Mouse (Mus musculus) thymus, postnatal 14 days (tissue): ENCODE data around the gene Neurog2.

ENCODE experiments used
- DNase-seq: peaks from one replicate; pipeline ENCODE4 v3.0.0; 2021

Gene Neurog2

GRCm38 (mm10) chr3:127633080-127634032 lies at the start of gene Neurog2:
Gene Neurog2, plus strand, starts transcription at chr3:127633135.
- peak; percentile 17 for DNase-seq

DNA sequence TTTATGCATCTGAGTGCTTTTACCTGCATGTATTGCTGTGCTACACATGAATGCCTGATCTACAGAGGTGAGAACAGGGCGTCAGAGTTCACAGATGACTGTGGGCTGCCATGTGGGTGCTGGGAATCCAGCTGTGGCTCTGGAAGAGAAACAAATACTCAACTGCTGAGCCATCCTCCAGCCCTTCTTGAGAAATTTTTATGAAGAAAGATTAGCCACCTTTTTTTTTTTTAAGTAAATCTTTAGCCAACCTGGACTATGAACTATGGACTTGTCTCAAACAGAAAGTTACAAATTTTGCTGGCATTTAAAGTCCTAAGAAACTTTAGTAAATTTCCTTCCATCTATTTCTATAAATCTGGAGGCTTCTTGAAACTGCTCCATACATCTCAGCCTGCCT lies 35.8 kb upstream of the Neurog2 start:
- DNase-seq, result no peak

- no peak for DNase-seq
Observed at GRCm38 (mm10) chr3:127608109-127608508, 24.8 kb upstream of the Neurog2 start.

DNA sequence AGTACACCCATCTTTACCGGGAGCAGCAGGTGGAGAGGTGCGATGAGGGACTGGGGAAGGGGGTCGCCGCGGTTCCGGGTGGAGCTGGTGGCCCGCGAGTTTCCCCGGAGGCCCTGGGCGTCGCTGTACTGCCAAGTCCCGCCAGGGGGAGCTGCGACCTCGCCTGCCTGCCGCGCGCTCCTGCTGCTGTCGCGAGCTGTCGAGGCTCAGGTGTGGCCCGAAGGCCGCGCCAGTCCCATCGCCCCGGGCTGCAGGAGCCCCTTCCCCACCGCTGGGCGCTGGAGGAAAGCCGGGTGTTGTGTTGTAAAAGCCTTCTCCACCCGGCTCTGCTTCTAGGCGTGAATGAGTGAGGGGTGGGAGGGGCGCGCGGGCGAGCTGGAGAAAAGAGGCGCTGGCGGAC lies 7.6 kb upstream of the Neurog2 start:
- peak; percentile 86 for DNase-seq

GRCm38 (mm10) chr3:127625701-127626399 lies 7.1 kb upstream of the Neurog2 start:
- DNase-seq, result no peak

DNA sequence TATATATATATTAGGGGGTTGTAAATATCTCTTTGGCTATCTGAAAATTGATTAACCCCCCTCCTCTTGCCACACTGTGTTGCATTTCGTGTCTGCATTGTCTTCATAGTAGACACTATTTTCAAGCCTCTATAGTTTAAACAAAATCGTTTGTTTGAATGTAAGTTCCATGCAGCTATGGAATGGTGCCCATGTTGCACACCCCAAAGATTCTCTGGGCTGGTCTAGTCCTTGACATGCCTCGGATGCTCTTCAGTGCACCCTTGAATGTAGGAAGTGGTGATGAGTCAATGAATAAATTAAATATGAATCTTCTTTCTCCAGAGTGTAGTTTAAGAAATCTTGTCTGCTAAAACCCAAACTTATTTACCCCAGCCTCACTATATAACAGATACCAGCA lies 6.4 kb upstream of the Neurog2 start:
- no peak for DNase-seq

DNA sequence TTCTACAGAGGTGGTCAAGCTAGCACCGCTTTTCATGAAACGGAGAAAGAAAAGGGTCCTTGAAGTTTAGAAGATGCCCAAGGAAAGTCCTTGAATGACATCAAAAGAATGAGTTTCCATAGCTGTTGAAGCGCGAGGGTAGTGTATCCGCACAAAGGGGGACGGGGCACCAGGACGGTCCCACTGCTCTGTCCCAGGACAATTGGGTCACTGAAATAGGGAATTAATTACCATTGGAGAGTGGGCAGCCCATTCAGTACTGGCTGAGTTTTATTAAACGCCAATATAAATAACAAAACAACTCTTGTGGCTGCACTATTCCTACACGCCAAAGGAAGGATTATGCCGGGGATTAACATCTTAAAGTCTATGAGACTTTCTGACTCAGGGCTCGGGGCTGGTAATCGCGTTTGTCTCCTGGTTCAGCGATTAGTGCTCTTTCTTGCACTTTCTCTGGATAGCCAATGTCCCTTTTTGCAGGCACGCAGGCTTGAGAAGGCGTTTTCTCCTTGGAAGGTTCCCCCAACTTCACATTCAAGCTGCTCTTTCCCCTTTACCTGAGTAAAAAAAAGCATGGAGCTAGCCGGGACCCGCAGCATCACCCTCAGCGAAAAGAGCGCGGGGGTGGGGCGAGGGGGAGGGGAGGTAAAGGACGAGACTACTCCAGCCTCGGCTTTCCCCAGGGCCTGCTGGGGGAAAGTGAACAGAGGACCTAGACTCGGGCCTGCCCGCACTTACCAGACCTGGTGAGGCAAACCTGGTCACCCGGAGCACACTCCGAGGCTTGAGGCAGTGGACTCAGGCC lies 5.6 kb upstream of the Neurog2 start:
- DNase-seq, result no peak

DNA sequence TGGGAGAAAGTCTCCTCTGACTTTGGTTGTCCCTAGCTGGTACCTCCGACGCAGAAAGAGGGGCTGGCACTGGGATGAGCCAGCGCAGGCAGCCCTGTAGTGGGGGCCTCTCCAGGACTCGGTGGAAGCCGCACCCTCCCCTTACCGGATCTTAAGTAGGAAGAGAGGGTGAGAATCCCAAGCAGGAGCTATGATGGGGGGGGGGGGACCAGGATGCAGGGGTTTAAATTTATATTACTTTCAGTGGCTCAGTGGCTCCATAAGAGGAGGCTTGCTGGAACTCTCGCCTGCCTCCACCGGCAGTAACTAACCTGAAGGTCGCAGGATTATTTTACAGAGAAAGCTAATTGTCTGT lies 5.0 kb upstream of the Neurog2 start:
- no peak for DNase-seq

- DNase-seq, result no peak
Observed at GRCm38 (mm10) chr3:127628311-127629184, 4.4 kb upstream of the Neurog2 start.

DNA sequence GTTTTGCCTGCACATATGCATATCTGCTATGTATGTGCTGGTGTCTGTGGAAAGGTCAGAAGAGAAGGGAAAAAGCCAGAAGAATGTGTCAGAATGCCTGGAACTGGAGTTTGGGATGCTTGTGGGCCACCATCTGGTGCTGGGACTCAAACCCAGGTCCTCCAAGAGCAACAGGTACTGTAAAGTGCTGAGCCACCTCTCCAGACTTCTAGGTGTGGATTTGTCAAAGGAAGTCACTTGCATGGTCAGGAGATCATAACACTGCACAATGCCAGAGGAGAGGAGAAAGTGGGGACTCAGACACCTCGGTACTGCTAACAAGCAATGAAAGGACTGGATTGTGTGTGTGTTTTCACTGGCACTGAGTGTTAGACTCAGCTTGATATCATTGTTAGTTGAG lies 2.7 kb upstream of the Neurog2 start:
- no peak for DNase-seq

DNA sequence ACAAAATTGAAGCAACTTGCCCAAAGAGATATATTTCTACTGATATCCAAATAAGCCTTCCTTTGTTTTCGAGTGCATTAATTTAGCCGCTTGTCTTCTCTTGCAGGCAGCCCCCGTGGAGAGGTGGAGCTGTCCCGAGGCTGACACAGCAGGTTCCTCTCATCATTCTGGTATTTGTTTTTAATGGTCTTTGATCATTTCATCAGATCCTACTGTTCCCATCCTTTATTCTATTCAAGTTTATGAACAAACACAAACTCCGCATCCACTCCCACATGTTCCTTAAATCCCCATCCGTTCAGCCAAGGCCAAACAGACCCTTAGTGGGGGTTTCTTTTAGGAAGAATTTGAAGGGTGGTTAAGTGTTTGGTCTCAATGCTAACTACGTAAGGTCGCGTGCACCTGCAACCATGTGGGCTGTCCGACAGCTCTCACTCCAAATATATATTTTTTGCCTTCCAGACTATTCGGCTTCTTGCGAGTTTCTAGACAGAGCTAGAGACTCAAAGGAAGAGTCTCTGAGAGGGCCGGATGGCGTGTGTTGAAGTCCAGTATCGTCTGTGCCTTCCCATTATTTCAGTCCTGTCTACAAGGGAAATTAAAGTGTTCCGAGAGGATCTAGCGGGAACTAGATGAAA lies 2.1 kb upstream of the Neurog2 start:
- DNase-seq, result no peak

- no peak for DNase-seq
Observed at GRCm38 (mm10) chr3:127631582-127631981, 1.4 kb upstream of the Neurog2 start.

- no peak for DNase-seq
Observed at GRCm38 (mm10) chr3:127632531-127632930, 404 bp upstream of the Neurog2 start.

GRCm38 (mm10) chr3:127634101-127634983 lies 1.4 kb downstream of the Neurog2 start:
- DNase-seq, result peak; percentile 78

DNA sequence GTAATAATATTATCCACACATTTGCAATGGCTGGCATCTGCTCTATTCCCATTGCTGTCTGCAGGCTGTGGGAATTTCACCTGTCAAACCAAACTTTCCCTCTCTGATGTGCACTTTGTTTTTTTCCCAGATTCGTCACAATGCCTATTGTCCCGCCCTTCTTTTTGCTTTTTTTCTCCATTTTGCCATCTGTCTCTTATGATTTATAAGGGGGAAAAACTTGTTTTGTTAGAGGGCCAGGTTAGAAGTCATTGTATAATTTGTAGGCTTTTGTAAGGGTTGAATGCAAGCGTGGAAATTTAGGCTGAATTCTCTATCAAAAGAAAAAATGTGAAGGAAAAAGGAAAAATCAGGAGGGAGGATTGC lies 2.0 kb downstream of the Neurog2 start:
- DNase-seq, result no peak

- peak; percentile 58 for DNase-seq
Observed at GRCm38 (mm10) chr3:127639875-127640761, 7.2 kb downstream of the Neurog2 start.

DNA sequence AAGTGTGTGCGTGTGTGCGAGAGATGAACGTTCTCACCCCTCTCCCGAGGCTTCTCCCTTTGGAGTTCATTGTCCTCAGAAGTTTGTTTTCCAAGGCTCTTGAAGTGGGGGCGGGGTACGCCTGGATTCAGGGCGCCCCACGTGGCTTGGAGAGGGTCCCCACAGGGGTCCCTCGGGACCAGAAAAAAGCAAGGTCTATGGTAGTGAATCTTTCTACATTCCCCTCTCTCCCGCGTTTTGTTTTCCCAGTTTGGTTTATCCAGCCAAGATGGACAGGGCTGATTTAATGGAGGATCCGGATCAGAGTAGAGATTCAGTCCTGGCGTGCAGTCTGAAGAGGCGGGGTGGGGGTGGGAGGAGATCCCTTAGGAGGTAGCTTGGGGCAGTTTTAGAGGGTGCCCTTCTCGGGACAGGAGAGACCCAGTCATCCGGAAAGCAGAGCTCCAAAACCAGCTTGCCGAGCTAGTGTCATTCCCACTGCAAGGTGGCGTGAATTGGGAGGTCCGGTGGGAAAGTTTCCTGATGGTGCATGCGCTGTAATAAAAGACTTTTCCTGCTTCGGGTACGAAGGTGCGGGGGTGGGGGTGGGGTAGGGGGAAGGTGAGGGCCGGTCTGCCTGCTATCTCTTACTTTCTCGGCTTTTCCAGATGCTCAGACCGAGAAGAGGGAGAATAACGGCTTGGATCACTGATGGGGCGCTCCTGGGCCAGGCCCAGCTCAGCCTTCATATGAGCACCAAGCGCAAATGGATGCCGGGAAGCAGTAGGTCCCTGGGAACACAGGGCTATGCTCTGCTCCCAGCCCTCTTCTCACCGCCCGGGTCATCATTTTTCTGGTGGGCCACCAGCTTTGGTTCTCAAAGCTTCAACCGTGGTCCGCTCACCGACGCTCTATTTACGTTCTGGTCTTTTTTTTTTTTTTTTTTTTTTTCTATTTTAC lies 8.1 kb downstream of the Neurog2 start:
- no peak for DNase-seq

DNA sequence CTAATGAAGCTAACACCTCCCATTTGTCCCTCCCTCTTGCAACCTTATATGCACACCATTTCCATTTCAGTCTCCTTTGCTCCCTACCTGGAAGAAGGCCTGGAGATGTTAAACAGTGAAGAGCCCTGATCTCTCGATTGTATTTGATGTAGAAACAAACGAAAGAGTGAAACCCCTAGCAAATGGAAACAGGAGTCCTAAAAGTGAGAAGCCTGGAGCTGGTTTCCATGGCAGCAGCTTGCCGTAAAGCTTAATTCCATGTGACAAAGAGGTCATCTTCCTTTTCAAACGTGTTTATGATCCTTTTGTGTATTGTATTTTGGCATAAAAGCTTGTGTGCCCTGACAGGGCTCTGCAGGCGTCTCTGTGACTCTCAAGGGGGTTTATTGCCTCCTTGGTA lies 9.3 kb downstream of the Neurog2 start:
- DNase-seq, result no peak
